Comparison of ENCODE assay signal across 8 mouse cellular contexts in genomic region chr11:103411981-103412949, GRCm38 (mm10). TPM values are rescaled to one million over a fixed set of nuclear protein-coding genes. Genes with fewer than 3 reads are reported as not detected.
DNase-seq lines count a peak whose midpoint lies in the region; ATAC-seq and TF ChIP-seq lines count a peak whose summit lies in the region.

Gene Plekhm1, minus strand, starts transcription at chr11:103412687.

- DNase-seq in c-Kit-positive CD71-positive TER-119-positive erythroid progenitor cells, embryonic 14.5 days (ENCODE audit: low spot score), result peak; percentile 93
- peak; percentile 97 for DNase-seq in heart, postnatal 0 days (ENCODE audit: low spot score)
- DNase-seq in kidney, postnatal 4 days, result peak; percentile 98

- peak within 1 kb of the TSS; percentile 85 for H3K4me2 ChIP-seq in forebrain, embryonic 12.5 days
- H3K4me2 ChIP-seq in heart, postnatal 0 days (ENCODE audit: low read depth, low read length), result peak within 1 kb of the TSS; percentile 86
- peak within 1 kb of the TSS; percentile 84 for H3K4me2 ChIP-seq in liver, embryonic 16.5 days (ENCODE audit: low read depth, low read length)
- peak within 1 kb of the TSS; percentile 84 for H3K4me2 ChIP-seq in neural tube, embryonic 13.5 days

- under 1% methylated on average over 66 of the region's 67 CpGs for WGBS in forebrain, embryonic 12.5 days
- under 1% methylated on average over 62 of the region's 67 CpGs for WGBS in heart, postnatal 0 days
- WGBS in liver, embryonic 16.5 days (ENCODE audit: insufficient replicate concordance), result under 1% methylated on average over 67 of the region's 67 CpGs
- under 1% methylated on average over 67 of the region's 67 CpGs for WGBS in neural tube, embryonic 13.5 days

- TF ChIP-seq POLR2A in testis, adult 2 months (IDR thresholded peaks at IDR 0.05; ENCODE audit: control insufficient read depth, low read depth, low read length), result 0 out of 2 replicates have a peak, but pooled peaks have one; percentile 35

- no peak for TF ChIP-seq CTCF in E14TG2a.4 (conservative IDR thresholded peaks at IDR 0.05; ENCODE audit: low read length)
- no peak for TF ChIP-seq CTCF in heart, postnatal 0 days (IDR thresholded peaks at IDR 0.05; ENCODE audit: low read depth)
- TF ChIP-seq CTCF in testis, adult 2 months (IDR thresholded peaks at IDR 0.05; ENCODE audit: control insufficient read depth, insufficient read depth, insufficient replicate concordance, low read depth, low read length), result no peak

- peak within 1 kb of the TSS; percentile 82 for H3K9ac ChIP-seq in forebrain, embryonic 12.5 days
- peak within 1 kb of the TSS; percentile 93 for H3K9ac ChIP-seq in heart, postnatal 0 days (replicated peaks; ENCODE audit: low read depth, low read length)
- H3K9ac ChIP-seq in liver, embryonic 16.5 days (ENCODE audit: low read depth, low read length), result peak within 1 kb of the TSS; percentile 95
- H3K9ac ChIP-seq in neural tube, embryonic 13.5 days, result peak within 1 kb of the TSS; percentile 87

- peak; percentile 98 for ATAC-seq in forebrain, embryonic 12.5 days (ENCODE audit: low FRiP score)
- ATAC-seq in heart, postnatal 0 days (ENCODE audit: insufficient read depth, low read depth), result peak; percentile 98
- peak; percentile 98 for ATAC-seq in liver, embryonic 16.5 days (ENCODE audit: low read depth)
- ATAC-seq in neural tube, embryonic 13.5 days (ENCODE audit: low read depth), result peak; percentile 98

- H3K36me3 ChIP-seq in E14TG2a.4 (ENCODE audit: insufficient read depth, low read length), result peaks cover 30% of the 10 kb centered on the region
- H3K36me3 ChIP-seq in forebrain, embryonic 12.5 days (replicated peaks), result no peaks in the 10 kb centered on the region
- peaks cover 5% of the 10 kb centered on the region; the same call in 1 of the 2 replicates for H3K36me3 ChIP-seq in heart, postnatal 0 days (replicated peaks; ENCODE audit: control insufficient read depth, insufficient read depth, low read length)
- H3K36me3 ChIP-seq in liver, embryonic 16.5 days (ENCODE audit: control insufficient read depth, insufficient read depth), result no peaks in the 10 kb centered on the region
- 0 out of 2 replicates have a peak, but pooled peaks cover 3% of the 10 kb centered on the region for H3K36me3 ChIP-seq in neural tube, embryonic 13.5 days
- no peaks in the 10 kb centered on the region for H3K36me3 ChIP-seq in testis, adult 2 months (ENCODE audit: control insufficient read depth, insufficient read depth, low read length)

- H3K4me3 ChIP-seq in E14TG2a.4 (replicated peaks; ENCODE audit: low read length), result peak within 1 kb of the TSS; percentile 93
- peak within 1 kb of the TSS; percentile 84 for H3K4me3 ChIP-seq in forebrain, embryonic 12.5 days (replicated peaks)
- H3K4me3 ChIP-seq in heart, postnatal 0 days (ENCODE audit: low read depth, low read length), result peak within 1 kb of the TSS; percentile 92
- peak within 1 kb of the TSS; percentile 93 for H3K4me3 ChIP-seq in liver, embryonic 16.5 days (ENCODE audit: low read depth, low read length)
- H3K4me3 ChIP-seq in neural tube, embryonic 13.5 days, result peak within 1 kb of the TSS; percentile 76
- peak within 1 kb of the TSS; percentile 95 for H3K4me3 ChIP-seq in testis, adult 2 months (ENCODE audit: control insufficient read depth, low read depth, low read length)

- H3K4me1 ChIP-seq in E14TG2a.4 (replicated peaks; ENCODE audit: low read depth, low read length), result peaks cover 61% of the 10 kb centered on the region
- H3K4me1 ChIP-seq in forebrain, embryonic 12.5 days, result peaks cover 25% of the 10 kb centered on the region
- H3K4me1 ChIP-seq in heart, postnatal 0 days (ENCODE audit: control insufficient read depth, insufficient read depth), result peaks cover 6% of the 10 kb centered on the region; the same call in 1 of the 2 replicates
- H3K4me1 ChIP-seq in liver, embryonic 16.5 days (ENCODE audit: control insufficient read depth, low read depth, low read length), result peaks cover 18% of the 10 kb centered on the region
- H3K4me1 ChIP-seq in neural tube, embryonic 13.5 days (replicated peaks), result peaks cover 33% of the 10 kb centered on the region
- H3K4me1 ChIP-seq in testis, adult 2 months (ENCODE audit: control insufficient read depth, insufficient read depth, low read length), result peaks cover 6% of the 10 kb centered on the region

- no peaks in the 10 kb centered on the region for H3K9me3 ChIP-seq in E14TG2a.4 (ENCODE audit: low read length)
- H3K9me3 ChIP-seq in forebrain, embryonic 12.5 days, result no peaks in the 10 kb centered on the region
- no peaks in the 10 kb centered on the region for H3K9me3 ChIP-seq in heart, postnatal 0 days (replicated peaks; ENCODE audit: control insufficient read depth, low read length)
- H3K9me3 ChIP-seq in liver, embryonic 16.5 days (replicated peaks; ENCODE audit: control insufficient read depth, low read length), result no peaks in the 10 kb centered on the region
- no peaks in the 10 kb centered on the region for H3K9me3 ChIP-seq in neural tube, embryonic 13.5 days

- H3K27ac ChIP-seq in forebrain, embryonic 12.5 days, result 0 out of 2 replicates have a peak within 1 kb of the TSS, but pooled peaks have one; percentile 42
- peak within 1 kb of the TSS; percentile 59 for H3K27ac ChIP-seq in heart, postnatal 0 days (ENCODE audit: low read depth)
- peak within 1 kb of the TSS; percentile 79 for H3K27ac ChIP-seq in liver, embryonic 16.5 days (ENCODE audit: low read length)
- H3K27ac ChIP-seq in neural tube, embryonic 13.5 days (replicated peaks), result peak within 1 kb of the TSS; percentile 75
- H3K27ac ChIP-seq in testis, adult 2 months (ENCODE audit: control insufficient read depth, insufficient read depth, low read depth, low read length), result peak within 1 kb of the TSS; percentile 63

- H3K27me3 ChIP-seq in E14TG2a.4 (ENCODE audit: insufficient read depth, low read length), result no peaks in the 10 kb centered on the region
- no peaks in the 10 kb centered on the region for H3K27me3 ChIP-seq in forebrain, embryonic 12.5 days
- no peaks in the 10 kb centered on the region for H3K27me3 ChIP-seq in heart, postnatal 0 days (ENCODE audit: control insufficient read depth, insufficient read depth, low read length)
- H3K27me3 ChIP-seq in liver, embryonic 16.5 days (ENCODE audit: control insufficient read depth, insufficient read depth, low read depth, low read length), result no peaks in the 10 kb centered on the region
- H3K27me3 ChIP-seq in neural tube, embryonic 13.5 days, result peaks cover 9% of the 10 kb centered on the region
- H3K27me3 ChIP-seq in testis, adult 2 months (ENCODE audit: control insufficient read depth, insufficient read depth, low read length), result no peaks in the 10 kb centered on the region

- no peak for TF ChIP-seq EP300 in heart, postnatal 0 days (IDR thresholded peaks at IDR 0.05; ENCODE audit: low read depth)

RNA-seq across cellular contexts. Expression of gene Plekhm1, which starts in this region (rescaled TPM):
- polyA plus RNA-seq in forebrain, embryonic 12.5 days (2016; fragmentation: Nextera tagmentation; extraction: Ambion mirVana), result 10.3 and 11.1 TPM in 2 replicates
- total RNA-seq in heart, postnatal 0 days (2014; rRNA removed; ENCODE audit: low replicate concordance), result 3.9 and 4.9 TPM in 2 replicates
- polyA plus RNA-seq in heart, postnatal 0 days (2015; fragmentation: Nextera tagmentation; extraction: Ambion mirVana), result 3.4 and 3.5 TPM in 2 replicates
- 3.8 and 4.1 TPM in 2 replicates for polyA plus RNA-seq in liver, embryonic 16.5 days (2015; fragmentation: Nextera tagmentation; extraction: Ambion mirVana)
- polyA plus RNA-seq in neural tube, embryonic 13.5 days (2015; fragmentation: Nextera tagmentation; extraction: Ambion mirVana), result 8.7 TPM in 2 replicates
- 5.9 and 6.3 TPM in 2 replicates for polyA plus RNA-seq in testis, adult 2 months (2012; rRNA removed)

Comparison
In these comparisons a context has a peak if more than half of its experiments do, and no peak if none do; other contexts are left out.
1. Peak in every context shown above with its lines: DNase-seq, ATAC-seq, H3K4me3 ChIP-seq and H3K27ac ChIP-seq.